Comparison of ENCODE assay signal across 19 mouse cellular contexts in genomic region chr5:67300926-67301597, GRCm38 (mm10). TPM values are rescaled to one million over a fixed set of nuclear protein-coding genes. Genes with fewer than 3 reads are reported as not detected.
A peak's percentile ranks its signal among the peaks of the same experiment; 100 is the strongest.
DNase-seq lines count a peak whose midpoint lies in the region; ATAC-seq and TF ChIP-seq lines count a peak whose summit lies in the region.
"Had no signal": no experiment of that assay in that cellular context is flagged by ENCODE, and none has a peak within 500 bp of the region (broad histone marks: within the 10 kb centered on the region; RNA-seq: fewer than 3 reads in every experiment).

No protein-coding gene starts in this region.

- H3K9me3 ChIP-seq in kidney, embryonic 14.5 days (ENCODE audit: control insufficient read depth, low read length), result no peaks in the 10 kb centered on the region
- no peaks in the 10 kb centered on the region for H3K9me3 ChIP-seq in kidney, embryonic 16.5 days (ENCODE audit: low read length)
- H3K9me3 ChIP-seq in forebrain, embryonic 16.5 days (ENCODE audit: control insufficient read depth, low read length), result no peaks in the 10 kb centered on the region
- H3K9me3 ChIP-seq: embryonic facial prominence, embryonic 10.5 days; forebrain, embryonic 13.5 days; G1E; hindbrain, embryonic 13.5 days had no signal

- H3K4me2 ChIP-seq in kidney, embryonic 14.5 days (replicated peaks; ENCODE audit: low read depth, low read length), result no peak overlapping the region
- H3K4me2 ChIP-seq in kidney, embryonic 16.5 days (replicated peaks; ENCODE audit: low read depth, low read length), result no peak overlapping the region
- no peak overlapping the region for H3K4me2 ChIP-seq in forebrain, embryonic 16.5 days (ENCODE audit: low read length)
- H3K4me2 ChIP-seq: forebrain, embryonic 13.5 days; hindbrain, embryonic 13.5 days had no signal

- no peak for TF ChIP-seq CTCF in kidney, adult 2 months (conservative IDR thresholded peaks at IDR 0.05; ENCODE audit: insufficient read depth, insufficient read length, low read depth, low read length)

- H3K27ac ChIP-seq in kidney, embryonic 14.5 days (ENCODE audit: low read depth, low read length), result no peak overlapping the region
- peak overlapping the region; percentile 88 for H3K27ac ChIP-seq in kidney, adult 2 months (ENCODE audit: insufficient read depth, low read depth, low read length)
- H3K27ac ChIP-seq in kidney, embryonic 16.5 days (ENCODE audit: low read length), result peak overlapping the region; percentile 65
- H3K27ac ChIP-seq in forebrain, embryonic 16.5 days (ENCODE audit: low read length), result no peak overlapping the region
- H3K27ac ChIP-seq: embryonic facial prominence, embryonic 10.5 days; forebrain, embryonic 13.5 days; hindbrain, embryonic 13.5 days had no signal

- no peak overlapping the region for H3K4me3 ChIP-seq in kidney, embryonic 14.5 days (ENCODE audit: low read length)
- no peak overlapping the region for H3K4me3 ChIP-seq in kidney, adult 2 months (ENCODE audit: insufficient read depth, low read depth, low read length)
- H3K4me3 ChIP-seq in kidney, embryonic 16.5 days (ENCODE audit: low read length), result no peak overlapping the region
- no peak overlapping the region for H3K4me3 ChIP-seq in forebrain, embryonic 16.5 days (replicated peaks; ENCODE audit: low read length)
- H3K4me3 ChIP-seq: embryonic facial prominence, embryonic 10.5 days; forebrain, embryonic 13.5 days; hindbrain, embryonic 13.5 days had no signal

- no peaks in the 10 kb centered on the region for H3K27me3 ChIP-seq in kidney, embryonic 14.5 days (ENCODE audit: control insufficient read depth, insufficient read depth, low read length)
- no peaks in the 10 kb centered on the region for H3K27me3 ChIP-seq in kidney, adult 2 months (replicated peaks; ENCODE audit: control insufficient read depth, insufficient read depth, low read length)
- no peaks in the 10 kb centered on the region for H3K27me3 ChIP-seq in kidney, embryonic 16.5 days (ENCODE audit: insufficient read depth, low read length)
- H3K27me3 ChIP-seq in forebrain, embryonic 16.5 days (replicated peaks; ENCODE audit: control insufficient read depth, insufficient read depth, low read length), result no peaks in the 10 kb centered on the region
- H3K27me3 ChIP-seq: forebrain, embryonic 13.5 days; hindbrain, embryonic 13.5 days had no signal

- DNase-seq in kidney, adult 11 months, result peak; percentile 65
- DNase-seq in kidney, adult 2 months, result peak; percentile 84
- peak; percentile 54 to 73 for DNase-seq in kidney, postnatal 25 days
- no peak for DNase-seq in frontal cortex, adult 2 months (ENCODE audit: extremely low spot score in 1 of 2, low spot score in 1 of 2)
- no peak for DNase-seq in spleen, adult 12 weeks (ENCODE audit: low spot score)
- DNase-seq: adrenal gland, postnatal 10 days; cerebellum, adult 11-12 months; cerebellum, adult 9-10 months; cerebellum, postnatal 36 days; gastrocnemius, postnatal 36 days; heart, postnatal 10 days had no signal

- no peaks in the 10 kb centered on the region for H3K36me3 ChIP-seq in kidney, embryonic 14.5 days (ENCODE audit: control insufficient read depth, insufficient read depth, low read length)
- H3K36me3 ChIP-seq in kidney, adult 2 months (ENCODE audit: control insufficient read depth, insufficient read depth, low read length), result no peaks in the 10 kb centered on the region
- H3K36me3 ChIP-seq in kidney, embryonic 16.5 days (ENCODE audit: insufficient read depth, low read length), result no peaks in the 10 kb centered on the region
- H3K36me3 ChIP-seq in forebrain, embryonic 16.5 days (ENCODE audit: control insufficient read depth, insufficient read depth), result peaks cover 2% of the 10 kb centered on the region; the same call in 1 of the 2 replicates
- H3K36me3 ChIP-seq: hindbrain, embryonic 13.5 days had no signal

- no peak for TF ChIP-seq POLR2A in kidney, adult 2 months (IDR thresholded peaks at IDR 0.05; ENCODE audit: low read depth, low read length)

- 65% methylated on average over 8 of the region's 8 CpGs for WGBS in kidney, embryonic 14.5 days
- 36% methylated on average over 8 of the region's 8 CpGs for WGBS in kidney, adult 2 months
- WGBS in kidney, embryonic 16.5 days, result 55% methylated on average over 8 of the region's 8 CpGs
- WGBS in forebrain, embryonic 16.5 days, result 96% methylated on average over 8 of the region's 8 CpGs

- no peak for ATAC-seq in kidney, embryonic 14.5 days (ENCODE audit: low FRiP score, low TSS enrichment)
- no peak for ATAC-seq in kidney, embryonic 16.5 days (ENCODE audit: low FRiP score, low TSS enrichment)
- no peak for ATAC-seq in forebrain, embryonic 16.5 days
- ATAC-seq: CD4-positive, CD25-positive, alpha-beta regulatory T cell, adult 4 months; forebrain, embryonic 13.5 days had no signal

- no peak overlapping the region for H3K9ac ChIP-seq in kidney, embryonic 14.5 days (ENCODE audit: low read depth, low read length)
- no peak overlapping the region for H3K9ac ChIP-seq in kidney, embryonic 16.5 days (replicated peaks; ENCODE audit: low read length)
- H3K9ac ChIP-seq in forebrain, embryonic 16.5 days (replicated peaks; ENCODE audit: low read depth, low read length), result no peak overlapping the region
- H3K9ac ChIP-seq: forebrain, embryonic 13.5 days; hindbrain, embryonic 13.5 days had no signal

- no peaks in the 10 kb centered on the region for H3K4me1 ChIP-seq in kidney, embryonic 14.5 days (ENCODE audit: control insufficient read depth, insufficient read depth, low read length)
- H3K4me1 ChIP-seq in kidney, adult 2 months (ENCODE audit: control insufficient read depth, insufficient read depth, low read length), result peaks cover 30% of the 10 kb centered on the region
- peaks cover 9% of the 10 kb centered on the region for H3K4me1 ChIP-seq in kidney, embryonic 16.5 days (ENCODE audit: insufficient read depth, low read length)
- no peaks in the 10 kb centered on the region for H3K4me1 ChIP-seq in forebrain, embryonic 16.5 days (replicated peaks; ENCODE audit: control insufficient read depth, insufficient read depth, low read length)
- H3K4me1 ChIP-seq: embryonic facial prominence, embryonic 10.5 days had no signal

RNA-seq across cellular contexts. Expression of gene Slc30a9, which starts 5.7 kb away (rescaled TPM):
- polyA plus RNA-seq in kidney, embryonic 14.5 days (2014; fragmentation: Nextera tagmentation; extraction: Ambion mirVana), result 125 and 128 TPM in 2 replicates
- polyA plus RNA-seq in kidney, adult 2 months (2012; rRNA removed), result 52.8 and 55.8 TPM in 2 replicates
- polyA plus RNA-seq in kidney, embryonic 16.5 days (2015; fragmentation: Nextera tagmentation; extraction: Ambion mirVana), result 107 TPM in 2 replicates
- 118 and 126 TPM in 2 replicates for polyA plus RNA-seq in frontal cortex, adult 2 months (2012; rRNA removed)
- polyA plus RNA-seq in forebrain, embryonic 16.5 days (2015; fragmentation: Nextera tagmentation; extraction: Ambion mirVana), result 147 and 159 TPM in 2 replicates

RNA-seq across cellular contexts. Expression of gene Tmem33, which starts 40.7 kb away (rescaled TPM):
- polyA plus RNA-seq in kidney, embryonic 14.5 days (2014; fragmentation: Nextera tagmentation; extraction: Ambion mirVana), result 90.9 and 109 TPM in 2 replicates
- polyA plus RNA-seq in kidney, adult 2 months (2012; rRNA removed), result 190 and 218 TPM in 2 replicates
- 113 and 118 TPM in 2 replicates for polyA plus RNA-seq in kidney, embryonic 16.5 days (2015; fragmentation: Nextera tagmentation; extraction: Ambion mirVana)
- polyA plus RNA-seq in frontal cortex, adult 2 months (2012; rRNA removed), result 49.0 and 58.1 TPM in 2 replicates
- 82.9 and 83.1 TPM in 2 replicates for polyA plus RNA-seq in forebrain, embryonic 16.5 days (2015; fragmentation: Nextera tagmentation; extraction: Ambion mirVana)

Comparison
In these comparisons a context has a peak if more than half of its experiments do, and no peak if none do; other contexts are left out.
1. H3K27ac ChIP-seq: peak in kidney, adult 2 months (single experiment) and kidney, embryonic 16.5 days (single experiment); none in kidney, embryonic 14.5 days (single experiment) and forebrain, embryonic 16.5 days (single experiment).
2. DNase-seq: peak in kidney, adult 11 months (single experiment), kidney, adult 2 months (single experiment) and kidney, postnatal 25 days (2 of 2); none in frontal cortex, adult 2 months (0 of 2) and spleen, adult 12 weeks (single experiment).